Mouse (Mus musculus) embryo, embryonic 11.5 days (tissue): Measurements from ENCODE around the gene Vmn1r64.
"Not testable (repeated sequence)": the region's sequence is repeated elsewhere in the genome, so short reads cannot be mapped to it uniquely, and the experiment has no call there.

Experiments
- DNase-seq: peaks from one replicate; pipeline ENCODE4 v3.0.0-alpha.2; 2012; ENCODE audit warnings: low read depth, low spot score

Vmn1r64 gene

DNA sequence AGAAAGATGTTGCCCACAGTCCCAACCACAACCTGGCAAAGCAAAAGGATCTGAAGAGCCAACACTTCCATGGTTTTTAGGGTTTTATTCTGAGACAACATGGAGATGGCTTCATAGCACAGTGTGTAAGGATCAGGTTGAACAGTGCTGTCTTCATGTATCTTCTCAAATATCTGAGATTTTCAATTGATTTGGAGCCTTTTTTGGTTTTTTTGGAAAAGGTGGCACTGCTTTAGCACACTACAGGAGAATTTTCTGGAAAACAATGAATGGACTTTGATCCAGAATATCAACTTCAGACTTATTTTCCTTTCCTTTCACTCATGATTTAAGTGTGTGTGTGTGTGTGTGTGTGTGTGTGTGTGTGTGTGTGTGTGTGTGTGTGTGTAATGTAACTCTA, at the start of gene Vmn1r64:
Gene Vmn1r64, minus strand, starts transcription at position 101 of the 400 bp plus-strand sequence.
- no peak for DNase-seq

- no peak for DNase-seq
These were observed 14.9 kb upstream of the Vmn1r64 start for GRCm38 (mm10) chr7:5899238-5899637.

DNA sequence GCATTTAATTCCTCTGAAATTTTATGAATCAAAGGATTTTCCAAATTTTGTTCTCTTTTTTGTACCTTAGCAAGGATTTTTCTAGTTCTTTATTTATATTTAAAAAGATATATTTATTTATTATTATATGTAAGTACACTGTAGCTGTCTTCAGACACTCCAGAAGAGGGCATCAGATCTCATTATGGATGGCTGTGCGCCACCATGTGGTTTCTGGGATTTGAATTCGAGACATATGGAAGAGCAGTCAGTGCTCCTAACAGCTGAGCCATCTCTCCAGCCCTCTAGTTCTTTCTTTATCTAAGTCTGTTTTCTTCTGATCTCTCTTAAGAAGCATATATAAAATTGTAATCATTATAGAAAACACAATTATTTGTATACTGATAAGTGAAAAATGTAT, 12.9 kb upstream of the Vmn1r64 start:
- DNase-seq: not testable (repeated sequence)
